Mouse (Mus musculus) small intestine, adult 2 months (tissue): Measurements from ENCODE around the gene Cacna1d.

Experiments used
- CTCF ChIP-seq: fragments of 200-500 bp; IDR thresholded peaks from 2 replicates; pipeline ENCODE4 v1.5.1; 2012; ENCODE audit warnings: low read depth, mild to moderate bottlenecking, control low read depth, inconsistent platforms, low read length, moderate library complexity, mixed read lengths; ENCODE audit not compliant: insufficient replicate concordance, insufficient read length; ENCODE audit errors: extremely low read depth
- POLR2A ChIP-seq: fragments of 200-500 bp; IDR thresholded peaks from 2 replicates; pipeline ENCODE4 v1.6.1; 2012; ENCODE audit warnings: low read depth, mild to moderate bottlenecking, control low read depth, inconsistent platforms, low read length, moderate library complexity

DNA sequence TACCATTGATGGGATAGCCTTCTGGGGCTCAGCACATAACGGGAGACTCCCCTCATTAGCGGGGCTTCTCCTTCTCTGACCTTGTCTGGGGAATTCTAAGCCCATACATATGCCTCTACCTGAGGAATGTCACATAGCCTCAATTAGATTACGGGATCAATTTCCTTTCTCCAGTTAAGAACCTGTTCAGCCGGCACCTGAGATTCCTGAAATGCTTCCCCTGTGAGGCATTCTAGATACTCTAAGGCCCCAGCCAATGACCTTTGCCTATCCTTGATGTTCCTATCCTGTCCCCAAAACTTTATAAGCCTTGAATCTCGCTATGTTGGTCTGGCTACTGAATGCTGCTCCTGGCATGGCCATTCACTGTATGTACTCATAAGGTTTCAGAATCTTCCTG, 17.6 kb downstream of the Cacna1d start:
- no peak for TF ChIP-seq POLR2A
- no peak for TF ChIP-seq CTCF
